In the genomic region with DNA sequence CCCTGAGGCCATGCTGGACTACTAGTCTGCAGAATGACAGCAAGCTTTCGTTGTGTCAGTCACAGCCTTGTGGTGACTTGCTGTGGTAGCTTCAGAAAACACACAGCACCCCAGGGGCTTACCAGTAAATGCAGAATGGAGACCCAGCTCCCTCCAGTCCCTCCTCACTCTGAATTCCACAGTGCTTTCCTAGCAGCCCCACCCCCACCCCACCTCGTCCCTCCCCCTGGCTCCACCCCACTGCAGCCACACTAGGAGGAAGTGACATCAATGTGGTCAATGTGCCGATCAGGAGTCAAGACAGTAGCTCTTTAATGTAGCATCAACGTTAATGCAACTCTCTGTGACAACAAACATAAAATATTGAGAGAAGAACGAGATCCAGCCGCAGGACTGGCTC, we compare ENCODE assay signal across 8 mouse cellular contexts. TPM values are rescaled to one million over a fixed set of nuclear protein-coding genes. Genes with fewer than 3 reads are reported as not detected.
DNase-seq lines count a peak whose midpoint lies in the region; ATAC-seq lines count a peak whose summit lies in the region.

No protein-coding gene starts in this region.

- no peaks in the 10 kb centered on the region for H3K4me1 ChIP-seq in kidney, embryonic 14.5 days (ENCODE audit: control insufficient read depth, insufficient read depth, low read length)
- peaks cover 33% of the 10 kb centered on the region for H3K4me1 ChIP-seq in limb, embryonic 12.5 days (replicated peaks)
- peaks cover 7% of the 10 kb centered on the region; the same call in 1 of the 2 replicates for H3K4me1 ChIP-seq in forebrain, embryonic 11.5 days (replicated peaks; ENCODE audit: control insufficient read depth, insufficient read depth, low read length)

- no peak for DNase-seq in kidney, adult 11 months
- DNase-seq in R1 (ENCODE audit: low read depth, low spot score) = peak; percentile 60
- peak; percentile 69 for DNase-seq in naive thymus-derived CD4-positive, alpha-beta T cell, adult 2 months (ENCODE audit: low read depth)
- DNase-seq in ovary, adult 18-20 months (ENCODE audit: low spot score) = no peak
- DNase-seq in urinary bladder, postnatal 25 days (ENCODE audit: low spot score) = no peak
- DNase-seq in forebrain, embryonic 11.5 days (ENCODE audit: low spot score) = no peak

- ATAC-seq in kidney, embryonic 14.5 days (ENCODE audit: low FRiP score, low TSS enrichment) = peak; percentile 74; the same call in 1 of the 2 replicates
- ATAC-seq in limb, embryonic 12.5 days (ENCODE audit: insufficient number of reproducible peaks, insufficient read depth, low FRiP score, low TSS enrichment, low read depth) = no peak
- ATAC-seq in forebrain, embryonic 11.5 days (replicated peaks; ENCODE audit: low FRiP score) = no peak

- no peaks in the 10 kb centered on the region for H3K9me3 ChIP-seq in kidney, embryonic 14.5 days (ENCODE audit: control insufficient read depth, low read length)
- no peaks in the 10 kb centered on the region for H3K9me3 ChIP-seq in limb, embryonic 12.5 days
- H3K9me3 ChIP-seq in forebrain, embryonic 11.5 days (ENCODE audit: control insufficient read depth, low read length) = no peaks in the 10 kb centered on the region

- H3K9ac ChIP-seq in kidney, embryonic 14.5 days (ENCODE audit: low read depth, low read length) = no peak overlapping the region
- no peak overlapping the region for H3K9ac ChIP-seq in limb, embryonic 12.5 days (replicated peaks)
- no peak overlapping the region for H3K9ac ChIP-seq in forebrain, embryonic 11.5 days (ENCODE audit: low read length)

- no peaks in the 10 kb centered on the region for H3K36me3 ChIP-seq in kidney, embryonic 14.5 days (ENCODE audit: control insufficient read depth, insufficient read depth, low read length)
- no peaks in the 10 kb centered on the region for H3K36me3 ChIP-seq in limb, embryonic 12.5 days
- no peaks in the 10 kb centered on the region for H3K36me3 ChIP-seq in forebrain, embryonic 11.5 days (ENCODE audit: control insufficient read depth, insufficient read depth, low read length)

- H3K4me2 ChIP-seq in kidney, embryonic 14.5 days (replicated peaks; ENCODE audit: low read depth, low read length) = peak overlapping the region; percentile 25; the same call in 1 of the 2 replicates
- peak overlapping the region; percentile 30 for H3K4me2 ChIP-seq in limb, embryonic 12.5 days
- H3K4me2 ChIP-seq in forebrain, embryonic 11.5 days (ENCODE audit: low read depth, low read length, severe bottlenecking) = no peak overlapping the region

- 35% methylated on average over 6 of the region's 6 CpGs for WGBS in kidney, embryonic 14.5 days
- 37% methylated on average over 6 of the region's 6 CpGs for WGBS in limb, embryonic 12.5 days
- WGBS in forebrain, embryonic 11.5 days = 69% methylated on average over 6 of the region's 6 CpGs

- H3K27me3 ChIP-seq in kidney, embryonic 14.5 days (ENCODE audit: control insufficient read depth, insufficient read depth, low read length) = no peaks in the 10 kb centered on the region
- no peaks in the 10 kb centered on the region for H3K27me3 ChIP-seq in limb, embryonic 12.5 days
- no peaks in the 10 kb centered on the region for H3K27me3 ChIP-seq in forebrain, embryonic 11.5 days (ENCODE audit: control insufficient read depth, insufficient read depth, low read length)

- H3K4me3 ChIP-seq in kidney, embryonic 14.5 days (ENCODE audit: low read length) = no peak overlapping the region
- no peak overlapping the region for H3K4me3 ChIP-seq in limb, embryonic 12.5 days (replicated peaks)
- no peak overlapping the region for H3K4me3 ChIP-seq in forebrain, embryonic 11.5 days (ENCODE audit: low read depth, low read length)

- peak overlapping the region; percentile 61; the same call in 1 of the 2 replicates for H3K27ac ChIP-seq in kidney, embryonic 14.5 days (ENCODE audit: low read depth, low read length)
- H3K27ac ChIP-seq in limb, embryonic 12.5 days = no peak overlapping the region
- H3K27ac ChIP-seq in forebrain, embryonic 11.5 days (ENCODE audit: low read depth, low read length) = no peak overlapping the region

RNA-seq across cellular contexts. Expression of a gene that starts 25.2 kb away (rescaled TPM):
- 2.0 and 3.2 TPM in 2 replicates for polyA plus RNA-seq in kidney, embryonic 14.5 days (2014; fragmentation: Nextera tagmentation; extraction: Ambion mirVana)
- polyA plus RNA-seq in limb, embryonic 12.5 days (2016; fragmentation: Nextera tagmentation; extraction: Ambion mirVana) = 0.26 TPM in 1 of 2 replicates, not detected in the other
- polyA plus RNA-seq in forebrain, embryonic 11.5 days (2014; fragmentation: Nextera tagmentation; extraction: Ambion mirVana) = 0.63 and 0.87 TPM in 2 replicates

Comparison
In these comparisons a context has a peak if more than half of its experiments do, and no peak if none do; other contexts are left out.
1. DNase-seq: peak in R1 (single experiment) and naive thymus-derived CD4-positive, alpha-beta T cell, adult 2 months (single experiment); none in kidney, adult 11 months (single experiment), ovary, adult 18-20 months (single experiment), urinary bladder, postnatal 25 days (single experiment) and forebrain, embryonic 11.5 days (single experiment).